Mouse (Mus musculus): ENCODE measurements around the gene Tnfrsf25.

Gene Tnfrsf25

GRCm38 (mm10) chr4:152140441-152140840 lies 24.7 kb downstream of the Tnfrsf25 start:
- DNase-seq (ENCODE audit: low read depth, low spot score) = no peak

GRCm38 (mm10) chr4:152141521-152142135 lies 25.9 kb downstream of the Tnfrsf25 start:
- no peak for DNase-seq (ENCODE audit: low read depth, low spot score)

DNA sequence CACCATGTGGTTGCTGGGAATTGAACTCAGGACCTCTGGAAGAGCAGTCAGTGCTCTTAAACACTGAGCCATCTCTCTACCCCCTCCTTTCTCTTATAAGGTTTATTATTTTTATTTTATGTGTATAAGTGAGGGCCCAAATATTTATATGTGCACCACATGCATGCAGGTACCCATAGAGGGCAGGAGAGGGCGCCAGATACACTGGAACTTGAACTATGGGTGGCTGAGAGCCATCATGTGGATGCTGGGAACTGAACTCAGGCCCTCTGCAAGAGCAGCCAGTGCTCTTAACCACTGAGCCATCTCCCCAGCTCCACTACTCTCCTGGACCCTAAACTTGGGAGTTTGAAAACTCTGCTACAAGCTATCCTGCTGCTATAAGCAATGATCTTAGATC lies 27.9 kb downstream of the Tnfrsf25 start:
- DNase-seq (ENCODE audit: low read depth, low spot score) = no peak

DNA sequence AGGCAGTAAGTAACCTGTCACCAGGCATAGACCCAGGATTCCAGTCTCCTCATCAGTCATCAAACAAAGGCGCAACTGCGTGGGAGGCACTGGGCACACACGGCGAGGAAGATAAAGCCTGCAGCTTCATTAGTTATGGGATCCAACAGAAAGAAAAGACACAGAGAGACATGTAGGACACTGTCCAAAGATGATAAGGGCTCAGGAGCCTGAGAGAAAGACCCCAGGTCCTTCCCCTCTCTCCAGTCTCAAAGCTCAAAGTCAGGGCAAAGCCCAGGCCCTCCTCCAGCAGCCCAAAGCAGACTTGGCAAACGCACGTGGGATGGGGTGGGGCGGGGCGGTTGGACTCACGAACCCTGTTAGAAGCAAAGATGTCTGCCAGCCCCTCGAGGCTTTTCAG lies 29.7 kb downstream of the Tnfrsf25 start:
- DNase-seq (ENCODE audit: low read depth, low spot score) = no peak

- no peak for DNase-seq (ENCODE audit: low read depth, low spot score)
Measured at GRCm38 (mm10) chr4:152146033-152146827, 30.5 kb downstream of the Tnfrsf25 start.

- no peak for DNase-seq (ENCODE audit: low read depth, low spot score)
Measured at GRCm38 (mm10) chr4:152150546-152150945, 34.8 kb downstream of the Tnfrsf25 start.

DNA sequence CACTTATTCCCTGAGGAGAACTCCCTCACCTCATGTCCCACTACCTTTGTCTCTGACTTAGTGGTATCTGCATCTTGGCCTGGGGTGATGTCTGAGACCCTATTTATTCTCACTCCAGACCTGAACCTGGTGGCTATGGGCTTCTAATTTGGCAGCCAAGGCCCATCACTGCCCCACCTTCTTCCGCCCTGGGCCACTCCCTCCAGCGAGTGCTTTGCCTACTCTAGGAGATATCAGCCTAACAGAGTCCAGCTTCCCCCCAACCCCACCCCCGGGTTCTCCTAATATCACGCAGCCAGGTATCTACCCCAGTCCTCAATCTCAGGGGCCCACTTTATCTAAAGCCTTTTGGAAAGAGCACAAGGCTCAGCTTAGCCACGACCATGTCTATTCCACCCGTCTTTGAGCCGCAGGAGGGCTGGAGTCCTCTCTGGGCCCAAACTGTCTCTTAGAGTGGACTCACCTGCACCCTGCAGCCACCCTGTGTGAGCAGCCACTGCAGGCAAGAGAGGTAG lies 35.8 kb downstream of the Tnfrsf25 start:
- no peak for DNase-seq (ENCODE audit: low read depth, low spot score)

DNA sequence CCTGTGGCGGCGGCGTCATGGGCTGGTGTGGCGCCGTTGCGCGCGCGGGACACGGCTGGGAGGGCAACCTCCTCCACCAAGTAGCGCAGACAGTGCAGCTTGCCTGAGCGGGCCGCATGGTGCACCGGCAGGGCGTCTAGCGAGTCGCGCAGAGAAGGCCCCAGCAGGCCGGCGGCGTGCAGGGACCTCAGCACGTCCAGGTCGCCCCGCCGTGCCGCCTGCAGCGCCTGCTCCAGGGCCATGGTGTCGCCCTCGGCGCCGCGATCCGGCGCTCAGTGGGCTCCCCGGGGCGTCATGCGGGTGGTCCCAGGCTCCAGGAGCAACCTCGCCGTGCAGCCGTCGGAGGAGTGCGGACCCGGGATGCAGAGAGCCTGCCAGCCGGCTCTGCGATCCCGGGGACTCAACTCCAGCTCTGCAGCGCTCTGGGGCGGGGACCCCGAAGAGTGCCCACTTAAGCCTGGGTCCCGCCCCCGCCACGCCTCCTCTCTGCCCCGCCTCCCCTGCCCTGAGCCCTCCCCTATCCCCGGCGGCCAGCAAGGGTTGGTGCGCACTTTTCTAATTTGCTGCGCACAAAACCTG lies 36.3 kb downstream of the Tnfrsf25 start, which contains the start of gene Espn:
Espn (minus strand) TSS at position 406 of the 579 bp plus-strand sequence.
- no peak for DNase-seq (ENCODE audit: low read depth, low spot score)

DNA sequence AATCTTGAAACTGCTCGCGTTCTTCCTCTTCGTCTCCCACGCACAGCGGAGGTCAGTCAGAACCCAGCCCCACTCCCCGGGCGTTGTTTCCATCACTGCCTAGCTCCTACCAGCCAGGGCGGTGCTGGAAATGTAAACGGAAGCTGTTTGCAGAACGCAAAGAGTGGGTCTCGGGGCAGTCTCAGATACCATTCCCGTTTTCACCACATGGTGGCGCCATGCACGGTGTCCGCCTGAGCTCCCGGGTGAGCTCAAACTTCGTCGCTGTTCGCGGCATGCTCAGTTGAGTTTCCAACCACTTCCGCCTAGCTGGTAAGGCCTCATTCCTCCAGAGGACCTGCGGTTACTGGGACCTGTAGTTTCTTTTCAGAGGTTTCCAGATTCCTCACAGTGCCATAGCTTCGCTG lies 38.0 kb downstream of the Tnfrsf25 start:
- peak; percentile 82 for DNase-seq (ENCODE audit: low read depth, low spot score)

DNA sequence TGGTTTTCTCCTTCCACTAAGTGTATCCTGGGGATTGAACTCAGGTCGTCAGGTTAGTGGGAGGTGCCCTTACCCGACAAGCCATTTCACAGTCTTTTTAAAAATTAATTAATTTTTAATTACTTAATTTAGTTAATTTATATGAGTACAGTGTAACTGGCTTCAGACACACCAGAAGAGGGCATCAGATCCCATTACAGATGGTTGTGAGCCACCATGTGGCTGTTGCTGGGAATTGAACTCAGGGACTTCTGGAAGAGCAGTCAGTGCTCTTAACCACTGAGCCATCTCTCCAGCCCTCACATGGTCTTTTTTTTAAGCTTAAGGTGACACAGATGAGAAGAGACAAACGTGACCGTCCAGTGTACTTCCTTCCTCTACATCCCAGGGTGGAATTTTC lies 39.3 kb downstream of the Tnfrsf25 start:
- no peak for DNase-seq (ENCODE audit: low read depth, low spot score)

GRCm38 (mm10) chr4:152157779-152158584 lies 42.2 kb downstream of the Tnfrsf25 start:
- DNase-seq (ENCODE audit: low read depth, low spot score) = no peak

GRCm38 (mm10) chr4:152158585-152159284 lies 43.0 kb downstream of the Tnfrsf25 start, which contains the start of gene Hes2:
Hes2 (plus strand) TSS chr4:152158867.
- no peak for DNase-seq (ENCODE audit: low read depth, low spot score)

GRCm38 (mm10) chr4:152159285-152159678 lies 43.5 kb downstream of the Tnfrsf25 start:
- DNase-seq (ENCODE audit: low read depth, low spot score) = no peak

DNA sequence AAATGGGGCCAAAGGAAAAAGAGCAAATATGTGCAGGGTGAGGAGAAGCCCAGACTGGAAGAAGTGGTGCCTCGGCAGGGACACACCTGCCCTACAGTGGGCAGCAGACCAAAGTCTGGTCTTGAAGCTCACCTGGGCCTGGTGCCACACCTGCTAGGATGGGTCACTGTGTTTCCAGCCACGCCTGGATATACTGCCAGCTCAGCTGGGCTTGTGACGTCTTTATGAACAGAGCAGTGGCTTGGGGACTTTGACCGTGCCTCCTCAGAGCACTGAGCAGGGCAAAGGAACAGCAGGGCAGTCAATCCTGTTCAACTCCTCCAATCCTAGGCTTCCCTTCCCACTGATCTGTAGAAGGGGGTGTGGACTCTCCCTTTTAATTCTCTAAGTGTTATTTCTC lies 45.0 kb downstream of the Tnfrsf25 start:
- DNase-seq (ENCODE audit: low read depth, low spot score) = no peak

- no peak for DNase-seq (ENCODE audit: low read depth, low spot score)
Measured at GRCm38 (mm10) chr4:152161601-152162000, 45.9 kb downstream of the Tnfrsf25 start.

DNA sequence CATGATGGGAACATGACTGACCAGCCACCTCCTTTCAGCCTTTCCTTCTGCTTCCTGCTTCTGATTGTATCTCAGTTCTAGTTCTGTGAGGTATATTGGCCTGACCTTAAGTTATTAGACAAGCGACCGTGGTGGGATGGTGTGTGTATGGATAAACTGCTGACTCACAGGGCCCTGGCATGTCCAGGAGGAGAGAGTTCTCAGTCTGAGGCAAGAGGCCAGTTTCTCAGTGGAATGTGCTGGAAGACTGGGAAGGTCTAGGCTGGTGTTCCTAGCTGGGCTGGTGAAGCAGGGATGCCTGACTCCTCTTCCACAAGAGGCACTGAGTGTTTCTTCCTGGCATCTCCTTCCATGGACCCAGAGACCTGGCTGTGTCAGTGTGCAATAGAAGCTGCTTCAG lies 47.0 kb downstream of the Tnfrsf25 start:
- no peak for DNase-seq (ENCODE audit: low read depth, low spot score)

DNA sequence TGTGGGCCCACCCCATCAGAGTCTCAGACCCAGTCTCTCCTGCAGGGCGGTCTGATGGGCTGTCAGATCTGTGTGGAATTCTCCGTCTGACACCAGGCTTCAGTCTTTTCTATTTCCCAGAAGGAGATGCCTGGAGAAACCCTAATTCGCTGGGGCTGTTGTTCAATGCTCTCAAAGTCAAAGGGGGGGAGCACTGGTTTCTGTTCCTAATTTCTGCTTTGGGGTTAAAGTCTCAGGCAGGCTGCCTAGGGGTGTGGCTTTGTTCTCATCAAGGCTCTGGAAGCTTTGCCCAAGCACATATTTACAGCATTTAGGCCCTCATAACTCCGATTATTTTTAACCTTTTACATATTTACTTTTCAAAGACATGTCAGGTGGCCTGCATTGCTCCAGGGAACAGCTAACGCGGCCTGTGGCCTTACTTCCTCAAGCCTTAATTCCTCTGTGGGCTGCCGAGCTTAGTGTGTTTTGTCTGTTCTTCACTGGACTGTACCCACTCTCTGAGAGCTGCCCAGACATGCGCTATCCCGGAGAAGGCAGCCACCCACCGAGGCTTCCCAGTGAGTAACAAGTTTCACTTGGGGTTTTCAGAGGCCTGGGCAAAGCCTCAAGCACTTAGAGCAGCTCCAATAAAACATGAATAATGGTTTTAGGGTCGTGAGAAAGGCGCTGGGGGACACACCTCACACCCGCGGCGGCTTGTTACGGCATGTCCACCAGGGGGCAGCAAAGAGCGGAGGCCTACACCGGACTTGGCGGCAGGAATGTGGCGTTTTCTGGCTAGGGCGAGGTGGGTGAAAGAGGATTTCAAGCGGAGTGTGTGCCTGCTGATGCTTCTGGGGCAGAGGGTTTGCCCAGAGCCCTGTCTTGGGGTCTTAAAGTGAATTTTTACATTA lies 49.5 kb downstream of the Tnfrsf25 start:
- DNase-seq (ENCODE audit: low read depth, low spot score) = no peak

GRCm38 (mm10) chr4:152168052-152168451 lies 52.3 kb downstream of the Tnfrsf25 start:
- DNase-seq (ENCODE audit: low read depth, low spot score) = no peak

- no peak for DNase-seq (ENCODE audit: low read depth, low spot score)
Measured at GRCm38 (mm10) chr4:152169103-152169502, 53.4 kb downstream of the Tnfrsf25 start.

Data from WW6 (cell line).